Mouse (Mus musculus): ENCODE data around the gene Opn5. TPM values are rescaled to one million over a fixed set of nuclear protein-coding genes. Genes with fewer than 3 reads are reported as not detected.

The Opn5 gene
- total RNA-seq (2021), result not detected
- long read RNA-seq, experiment 1, result 0 reads
- long read RNA-seq, experiment 2, result 0 reads

DNA sequence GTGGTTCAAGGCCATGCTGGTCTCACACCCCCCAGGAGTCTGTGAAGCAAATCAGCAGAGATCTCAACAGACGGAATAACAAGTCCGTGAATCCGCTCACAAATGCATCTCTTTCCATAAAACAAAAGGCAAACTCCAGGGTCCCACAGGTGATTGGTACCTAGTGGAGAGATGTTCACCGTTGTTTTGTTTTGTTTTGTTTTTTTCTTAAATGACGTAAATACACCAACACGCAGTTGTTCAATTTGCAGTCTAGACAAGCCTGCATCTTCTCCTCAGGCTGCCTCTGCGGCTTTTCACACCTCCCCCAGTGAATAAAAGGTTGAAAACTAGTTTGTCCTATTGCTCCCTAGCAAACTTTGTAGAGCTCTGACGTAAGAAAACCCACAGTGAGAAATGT lies at the start of gene Opn5:
Gene Opn5 (minus strand): TSS at position 101 of the 400 bp plus-strand sequence.
- DNase-seq, result no peak

DNA sequence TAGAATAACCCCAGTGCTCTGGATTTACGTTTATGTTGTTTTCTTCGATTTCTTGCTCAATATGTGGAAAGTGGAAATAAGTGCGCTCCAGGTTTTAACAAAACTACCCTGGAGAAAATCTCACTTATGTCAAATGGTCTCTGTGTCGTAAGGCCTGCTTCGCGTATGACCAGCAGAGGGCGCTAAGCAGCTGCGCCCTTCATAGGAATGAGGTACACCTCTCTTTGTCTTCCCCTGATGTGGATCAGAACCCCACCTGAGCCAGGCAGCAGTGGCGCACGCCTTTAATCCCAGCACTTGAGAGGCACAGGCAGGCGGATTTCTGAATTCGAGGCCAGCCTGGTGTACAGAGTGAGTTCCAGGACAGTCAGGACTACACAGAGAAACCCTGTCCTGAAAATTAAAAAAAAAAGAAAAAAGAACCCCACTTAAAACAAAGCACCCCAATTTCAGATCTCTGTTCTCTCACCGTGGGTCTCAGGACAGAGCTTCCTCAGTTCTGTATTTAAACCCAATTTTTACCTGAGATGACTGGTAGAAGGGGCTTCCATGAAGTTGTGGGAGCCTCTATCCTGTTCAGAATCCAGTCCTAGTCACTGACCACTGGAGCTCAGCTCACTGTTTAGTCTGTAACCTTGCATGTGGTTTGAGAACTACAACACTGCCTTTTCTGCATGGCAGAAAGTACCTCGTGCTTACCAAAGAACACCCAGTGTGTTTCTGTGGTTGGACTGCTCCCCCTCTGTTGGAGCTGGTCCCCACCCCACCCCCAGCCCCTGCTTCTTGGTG lies 47.6 kb upstream of the Opn5 start:
- no peak for DNase-seq

DNA sequence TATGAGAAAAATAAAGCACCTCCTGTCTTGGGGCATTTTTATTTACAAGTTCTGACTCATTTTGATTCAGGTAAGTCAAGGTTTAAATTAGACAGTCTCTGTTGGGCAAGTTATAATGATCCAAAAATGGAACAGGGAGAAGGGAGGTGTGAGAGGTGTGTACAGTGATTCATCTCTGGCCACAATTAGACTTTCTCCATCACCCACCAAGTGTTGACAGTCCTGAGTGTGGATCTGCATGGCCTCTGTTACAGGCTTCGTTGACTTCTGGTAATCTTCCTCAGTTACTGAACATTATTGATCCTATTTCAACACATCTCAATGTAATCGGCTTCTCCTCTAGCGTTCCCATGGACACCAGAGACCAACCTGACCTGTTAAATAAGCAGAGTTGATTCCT lies 32.2 kb upstream of the Opn5 start:
- DNase-seq, result no peak

- no peak for DNase-seq
Observed at GRCm38 (mm10) chr17:42630206-42630605, 19.0 kb upstream of the Opn5 start.

- no peak for DNase-seq
Observed at GRCm38 (mm10) chr17:42613043-42613737, 2.0 kb upstream of the Opn5 start.

DNA sequence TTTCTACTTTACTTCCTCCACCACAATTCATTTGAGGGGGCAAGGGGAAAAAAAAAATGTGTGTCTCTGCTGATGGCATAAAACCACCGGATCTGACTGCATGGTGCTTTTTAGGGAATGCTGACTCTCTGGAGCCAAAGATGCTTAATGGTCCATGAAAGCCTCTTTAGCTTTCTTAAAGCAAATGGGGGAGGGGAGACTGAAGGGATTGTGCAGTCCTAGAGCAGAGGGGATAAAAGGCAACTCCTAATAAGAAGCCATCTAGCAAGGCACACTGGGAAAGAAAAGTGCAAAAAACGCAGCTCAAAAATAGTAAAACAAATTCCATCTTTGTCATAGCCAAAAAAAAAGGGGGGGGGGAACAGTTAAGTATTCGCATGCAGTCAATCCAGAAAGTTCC lies 2.9 kb downstream of the Opn5 start:
- no peak for DNase-seq

GRCm38 (mm10) chr17:42602829-42603784 lies 8.1 kb downstream of the Opn5 start:
- DNase-seq, result peak; percentile 20

GRCm38 (mm10) chr17:42586486-42586885 lies 24.7 kb downstream of the Opn5 start:
- no peak for DNase-seq

DNA sequence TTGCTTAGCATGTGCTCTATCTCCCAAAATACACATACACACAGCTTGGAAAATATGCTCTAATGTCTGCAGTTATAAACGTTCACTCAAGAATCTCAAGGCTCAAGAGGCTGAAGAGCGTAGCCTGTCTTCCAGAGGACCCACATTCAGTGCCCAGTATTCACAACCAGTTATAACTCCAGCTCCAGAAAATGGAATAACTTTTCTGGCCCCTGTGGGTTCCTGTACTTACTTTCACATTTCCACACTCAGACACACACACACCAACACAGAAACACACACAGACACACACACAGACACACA lies 28.2 kb downstream of the Opn5 start:
- DNase-seq, result no peak

- DNase-seq, result no peak
Observed at GRCm38 (mm10) chr17:42582281-42583028, 28.7 kb downstream of the Opn5 start.

DNA sequence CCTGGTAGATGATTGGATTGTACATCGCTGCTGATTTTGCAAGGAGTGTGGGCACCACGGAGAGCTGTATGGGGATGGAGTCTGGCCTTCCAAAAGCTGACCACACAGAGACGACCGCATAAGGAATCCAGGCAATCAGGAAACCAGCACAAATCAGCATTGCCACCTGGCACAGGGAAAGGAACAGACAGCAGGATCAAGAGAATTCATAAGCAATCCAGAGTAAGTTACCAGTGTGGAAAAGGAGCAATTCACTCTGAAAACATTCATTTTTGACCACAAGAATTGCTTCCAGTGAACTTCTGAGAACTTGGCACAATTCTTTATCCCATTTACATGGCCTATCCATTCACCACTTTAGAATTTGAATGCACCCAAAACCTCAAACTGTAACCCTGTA lies 30.6 kb downstream of the Opn5 start:
- DNase-seq, result no peak

GRCm38 (mm10) chr17:42580196-42580595 lies 31.0 kb downstream of the Opn5 start:
- no peak for DNase-seq

DNA sequence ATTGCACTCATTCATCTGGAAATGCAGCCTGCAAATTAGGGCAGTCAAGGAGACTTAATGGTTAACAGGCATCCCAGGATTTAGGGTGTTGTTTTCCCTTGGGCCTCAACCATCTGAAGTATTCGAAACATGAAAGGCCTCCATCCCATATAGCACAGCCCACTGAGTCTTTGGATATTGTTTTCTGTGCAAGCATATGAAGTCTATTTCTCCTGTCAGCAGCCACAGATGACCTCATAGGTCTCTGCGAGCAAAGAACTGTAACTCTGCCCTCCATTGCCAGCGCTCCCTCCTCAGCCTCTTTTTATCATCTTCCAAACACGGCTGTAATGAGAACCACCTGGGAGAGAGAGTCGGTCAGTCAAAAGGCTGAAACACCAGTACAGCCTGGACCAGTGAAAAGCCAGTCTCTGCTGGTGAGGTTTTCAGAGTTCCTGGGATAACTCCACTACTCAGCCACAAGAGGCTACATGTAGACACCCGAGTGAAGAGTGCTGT lies 34.5 kb downstream of the Opn5 start:
- DNase-seq, result no peak

GRCm38 (mm10) chr17:42573786-42574185 lies 37.4 kb downstream of the Opn5 start:
- no peak for DNase-seq

DNA sequence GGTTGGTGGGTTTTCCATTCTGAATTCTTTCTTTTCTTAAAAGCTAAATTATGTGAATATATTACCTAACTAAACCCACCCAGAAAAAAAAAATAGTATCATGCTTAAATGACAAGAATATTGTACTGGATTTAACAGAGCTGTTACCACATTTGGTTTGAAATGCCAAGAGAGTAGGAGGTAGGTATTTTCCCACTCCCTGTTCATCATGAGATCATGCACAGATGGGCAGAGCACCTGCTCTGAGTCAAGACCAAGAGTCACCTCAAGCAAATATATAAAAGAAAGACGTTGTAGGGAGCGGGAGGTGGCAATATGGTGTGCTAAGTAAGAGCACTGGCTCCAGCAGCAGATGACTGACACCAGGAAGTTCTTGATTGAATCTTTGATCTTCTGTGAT lies 61.6 kb downstream of the Opn5 start:
- no peak for DNase-seq

DNA sequence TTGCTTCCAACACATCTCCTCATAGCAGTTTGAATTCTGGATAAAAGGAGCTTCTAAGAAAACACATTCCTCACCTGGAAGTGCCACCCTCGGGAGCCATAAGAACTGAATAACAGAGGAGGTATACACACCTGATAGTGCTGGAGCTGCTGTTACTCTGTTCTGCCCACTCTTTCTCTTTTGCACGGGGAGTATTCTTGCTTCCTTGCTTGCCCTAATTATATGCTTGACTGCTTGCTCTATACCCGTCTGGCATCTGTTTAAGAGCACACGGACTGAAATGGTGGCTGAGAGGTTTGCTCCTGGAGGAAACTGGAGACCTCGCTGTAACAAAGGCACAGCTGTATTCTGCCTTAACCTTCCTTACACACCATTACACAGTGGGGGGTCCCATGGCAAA lies 81.0 kb downstream of the Opn5 start:
- no peak for DNase-seq

GRCm38 (mm10) chr17:42509356-42510262 lies 101.6 kb downstream of the Opn5 start:
- no peak for DNase-seq
